Mouse (Mus musculus): ENCODE results near the gene Slc16a12.
"Not testable (repeated sequence)": the region's sequence is repeated elsewhere in the genome, so short reads cannot be mapped to it uniquely, and the experiment has no call there.

Gene Slc16a12

DNA sequence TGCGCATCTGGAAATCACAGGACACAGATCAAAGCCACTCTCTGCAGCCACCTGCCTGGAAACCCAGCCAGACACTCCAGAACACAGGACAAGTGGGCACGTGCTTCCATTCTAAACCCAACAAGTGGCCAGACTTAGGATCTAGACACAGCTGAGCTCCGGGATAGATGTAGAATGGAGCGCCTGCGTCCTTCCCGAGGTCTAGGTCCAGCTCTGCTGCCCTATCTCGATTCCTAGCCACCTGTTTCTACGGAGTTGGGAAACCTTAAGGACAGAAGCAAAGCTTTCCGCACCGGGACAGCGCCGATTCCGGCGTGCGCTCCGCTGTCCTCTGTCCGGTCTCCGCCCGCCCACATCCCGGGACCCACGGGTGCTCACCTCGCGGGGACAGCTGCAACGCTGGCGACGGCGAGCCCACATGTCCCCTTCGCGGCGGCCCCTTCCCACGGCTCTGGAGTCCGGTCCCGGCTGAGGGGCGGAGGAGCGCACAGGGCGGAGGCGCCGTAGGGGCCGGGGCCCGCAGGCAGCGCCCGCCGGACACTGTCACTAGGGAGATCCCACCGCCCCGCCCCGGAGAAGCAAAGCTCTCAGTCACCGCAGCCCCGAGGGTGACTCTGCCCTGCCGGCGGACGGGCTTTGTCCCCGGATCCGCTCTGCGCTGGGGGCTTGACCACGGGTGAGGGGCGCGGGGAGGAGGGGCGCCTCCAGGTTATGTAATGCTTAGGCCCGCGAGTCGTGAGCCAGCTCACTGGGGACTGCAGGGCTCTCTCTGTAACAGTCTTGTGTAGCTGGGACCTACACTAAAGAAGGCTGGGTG, at the start of gene Slc16a12:
Gene Slc16a12 (minus strand): TSS at position 602 of the 817 bp plus-strand sequence.
- DNase-seq (ENCODE audit: low spot score in 2 of 2), result peak; percentile 24 to 28

DNA sequence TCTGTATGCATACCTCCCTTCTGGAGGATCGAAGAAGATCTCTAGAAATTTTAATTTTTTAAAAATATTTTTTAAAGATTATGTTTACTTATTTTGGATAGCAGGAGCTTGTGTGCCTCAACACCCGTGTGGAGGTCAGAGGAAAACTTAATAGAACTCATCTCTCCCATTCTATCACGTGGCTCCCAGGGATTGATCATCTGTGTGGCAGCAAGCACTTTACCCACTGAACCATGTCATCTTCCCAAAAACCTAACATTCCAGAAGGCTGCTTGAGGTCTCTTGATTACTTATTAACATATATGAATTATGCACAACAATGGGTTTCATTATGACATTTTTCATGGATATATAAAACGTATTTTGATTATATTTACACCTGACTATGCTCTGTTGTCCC, 49.3 kb upstream of the Slc16a12 start:
- no peak for DNase-seq (ENCODE audit: low spot score in 2 of 2)

DNA sequence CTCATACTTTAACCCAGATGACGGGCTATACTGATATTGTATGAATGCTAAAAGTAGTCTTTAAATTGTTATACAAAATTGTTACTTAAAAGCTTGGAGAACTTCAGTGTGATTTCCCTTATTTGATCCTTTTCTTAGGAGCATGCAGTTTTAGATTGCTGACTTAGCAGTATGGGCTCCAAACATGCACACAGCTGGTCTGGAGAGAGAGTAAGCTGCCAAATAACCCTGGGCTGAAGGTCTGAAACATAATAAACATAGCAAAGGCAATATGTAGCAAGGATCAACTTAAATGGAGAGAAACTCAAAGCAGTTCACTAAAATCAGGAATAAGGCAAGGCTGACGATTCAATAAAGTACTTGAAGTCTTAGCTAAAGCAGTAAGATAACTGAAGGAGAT, 35.4 kb upstream of the Slc16a12 start:
- DNase-seq (ENCODE audit: low spot score in 2 of 2), result no peak

DNA sequence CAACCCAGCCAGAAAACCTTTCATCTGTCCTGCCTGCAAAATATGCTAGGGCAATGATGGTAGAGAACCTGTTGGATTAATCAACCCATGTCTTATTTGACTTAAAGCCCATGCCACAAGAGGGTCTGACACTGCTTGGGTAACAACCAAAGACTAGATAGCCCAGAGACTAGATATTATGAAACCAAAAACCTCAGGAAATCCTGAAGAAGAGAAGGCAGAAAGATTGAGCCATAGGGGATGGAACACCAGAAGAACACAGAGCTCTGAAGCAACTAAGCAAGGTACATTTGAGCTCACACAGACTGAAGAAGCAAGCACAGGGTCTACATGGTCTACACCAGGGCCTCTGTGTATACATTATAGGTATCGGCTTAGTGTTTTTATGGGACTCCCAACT, 31.9 kb upstream of the Slc16a12 start:
- no peak for DNase-seq (ENCODE audit: low spot score in 2 of 2)

DNA sequence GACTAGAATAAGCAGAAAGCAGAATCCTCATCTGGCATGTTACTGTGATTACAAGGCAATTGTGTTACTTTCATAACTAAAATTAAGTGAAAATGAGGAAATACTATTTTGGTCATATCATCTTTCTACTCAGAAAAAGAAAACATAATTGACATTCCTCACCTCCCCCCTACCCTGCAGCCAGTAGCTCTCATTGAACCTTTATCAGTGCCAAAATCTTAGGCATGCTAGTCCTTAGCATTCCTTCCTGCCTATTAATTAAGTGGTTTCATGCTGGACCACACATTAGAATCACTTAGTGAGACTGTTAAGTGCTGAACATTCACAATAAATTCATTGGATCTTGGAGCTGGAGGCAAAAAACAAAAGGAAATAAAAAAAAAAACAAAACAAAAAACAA, 31.0 kb upstream of the Slc16a12 start:
- DNase-seq (ENCODE audit: low spot score in 2 of 2), result no peak

DNA sequence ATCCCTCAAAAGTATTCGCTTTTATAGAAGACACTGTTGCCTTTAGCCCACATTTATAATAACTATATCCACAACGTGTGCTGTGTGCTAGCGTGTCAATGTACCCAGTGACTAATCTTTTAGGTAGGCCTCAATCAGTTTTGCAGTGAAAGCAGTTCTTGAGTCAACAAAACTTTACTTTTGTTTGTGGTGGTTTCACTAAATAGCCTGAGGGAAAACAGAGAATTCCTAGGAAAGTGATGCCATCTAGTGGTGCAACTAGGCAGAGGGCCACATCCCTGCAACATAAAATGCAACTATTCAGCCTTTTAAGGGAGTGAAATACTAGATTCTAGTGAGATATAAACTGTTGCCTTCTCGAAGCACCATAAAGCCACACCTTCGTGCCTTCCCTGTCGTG, 25.7 kb upstream of the Slc16a12 start:
- peak; percentile 54 to 65 for DNase-seq (ENCODE audit: low spot score in 2 of 2)

DNA sequence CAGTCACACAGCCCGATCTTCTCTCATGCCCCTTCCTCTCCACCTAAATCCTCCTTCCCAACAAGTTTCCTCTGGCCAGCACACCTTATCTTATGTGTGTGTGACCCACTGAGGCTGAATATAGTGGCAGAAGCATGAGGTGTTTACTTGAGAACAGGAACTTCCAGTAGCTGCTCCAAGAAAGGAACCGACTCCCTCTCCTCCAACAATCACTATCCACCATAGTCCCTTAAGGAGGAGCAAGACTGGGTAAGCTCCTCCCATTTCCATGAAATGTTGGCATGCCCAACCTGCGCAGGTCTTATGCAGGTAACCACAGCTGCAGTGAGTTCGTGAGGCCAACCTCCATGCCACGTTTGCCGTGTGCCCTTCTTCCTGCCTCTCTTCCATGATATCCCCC, 23.7 kb upstream of the Slc16a12 start:
- DNase-seq (ENCODE audit: low spot score in 2 of 2), result no peak

DNA sequence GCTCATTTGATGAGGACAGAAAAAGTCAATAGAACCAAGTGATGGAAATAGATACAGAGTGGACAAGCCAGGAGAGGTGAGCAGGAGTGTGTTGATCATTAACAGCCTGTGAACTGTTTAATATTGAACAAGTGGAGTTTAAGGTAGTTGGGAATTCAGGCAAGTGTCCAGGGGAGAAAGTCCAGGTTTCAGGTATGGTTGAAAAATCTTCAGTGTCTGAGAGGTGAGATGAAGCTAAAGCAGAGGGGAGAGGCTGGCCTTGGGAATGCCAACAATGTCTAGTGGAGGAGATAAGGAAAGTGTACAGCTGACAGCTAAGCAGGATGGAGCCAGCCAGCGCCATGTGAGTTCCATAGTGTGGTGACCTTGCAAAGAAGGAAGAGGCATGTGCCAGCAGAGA, 11.7 kb upstream of the Slc16a12 start:
- no peak for DNase-seq (ENCODE audit: low spot score in 2 of 2)

DNA sequence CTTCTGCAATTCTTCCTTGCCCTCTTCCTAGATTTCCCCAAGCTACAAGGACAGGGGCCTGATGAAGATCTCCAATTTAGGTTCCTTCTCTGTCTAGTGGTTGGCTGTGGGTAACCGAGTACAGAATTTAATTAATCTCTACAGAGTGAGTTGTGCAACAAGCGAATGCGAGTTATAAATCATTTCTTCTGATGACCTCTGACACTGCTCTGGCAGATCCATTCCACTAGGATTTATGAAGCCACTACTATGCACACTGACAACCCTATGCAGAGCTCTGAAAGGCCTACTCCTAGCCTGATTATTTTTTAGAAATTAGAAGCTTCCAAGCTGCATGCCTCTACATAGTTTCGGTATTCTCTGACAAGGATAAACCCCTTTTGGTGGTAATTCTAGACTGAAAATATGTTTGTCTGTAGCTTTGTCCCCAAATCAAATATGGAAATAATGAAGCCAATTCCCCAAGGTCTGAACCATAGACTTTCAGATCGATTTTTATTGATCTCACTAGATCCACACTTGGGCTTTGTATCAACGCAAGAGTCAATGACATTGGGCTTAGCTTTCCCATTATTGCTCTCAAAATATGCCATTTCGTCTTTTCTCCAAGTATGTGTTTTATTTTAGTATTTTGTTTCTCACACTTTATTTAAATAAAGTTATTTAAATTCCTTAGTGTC, 9.6 kb upstream of the Slc16a12 start:
- DNase-seq (ENCODE audit: low spot score in 2 of 2), result no peak

DNA sequence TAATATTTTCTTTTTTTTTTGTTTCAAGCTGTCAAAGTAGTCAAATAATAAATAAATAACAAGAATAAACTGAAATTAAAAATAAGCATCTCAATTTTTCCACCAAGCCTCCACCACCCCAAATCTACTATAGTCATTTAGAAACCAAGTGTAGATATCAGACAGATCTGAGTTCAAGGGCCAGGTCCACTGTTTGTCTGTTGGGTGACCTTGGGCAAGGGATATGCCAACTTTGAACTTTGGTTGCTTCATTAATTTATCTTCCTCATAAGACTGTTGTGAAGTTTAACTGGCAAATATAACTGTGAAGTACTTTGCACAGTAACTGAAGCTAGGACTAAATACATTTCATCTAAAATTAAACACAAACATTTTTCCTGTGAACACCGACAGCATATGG, 8.6 kb upstream of the Slc16a12 start:
- no peak for DNase-seq (ENCODE audit: low spot score in 2 of 2)

DNA sequence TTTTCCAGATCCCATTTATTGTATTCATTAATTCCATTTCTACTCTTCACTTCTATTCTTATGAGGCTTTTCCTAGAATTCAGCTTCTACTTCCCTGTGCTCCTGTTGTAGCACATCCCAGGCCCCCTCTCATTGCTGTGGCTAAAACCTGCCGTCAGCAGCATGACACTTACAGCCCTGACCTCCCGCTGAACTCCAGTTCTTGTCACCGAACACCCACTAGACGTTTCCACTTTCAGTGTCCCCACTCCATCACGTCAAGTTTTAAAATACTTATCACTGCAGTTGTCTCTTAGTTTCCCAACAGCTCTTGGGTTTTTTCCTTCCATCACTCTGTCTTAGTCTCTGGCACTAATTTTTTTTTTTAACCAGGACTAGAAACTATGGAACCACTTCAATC, 6.2 kb upstream of the Slc16a12 start:
- DNase-seq (ENCODE audit: low spot score in 2 of 2), result no peak

DNA sequence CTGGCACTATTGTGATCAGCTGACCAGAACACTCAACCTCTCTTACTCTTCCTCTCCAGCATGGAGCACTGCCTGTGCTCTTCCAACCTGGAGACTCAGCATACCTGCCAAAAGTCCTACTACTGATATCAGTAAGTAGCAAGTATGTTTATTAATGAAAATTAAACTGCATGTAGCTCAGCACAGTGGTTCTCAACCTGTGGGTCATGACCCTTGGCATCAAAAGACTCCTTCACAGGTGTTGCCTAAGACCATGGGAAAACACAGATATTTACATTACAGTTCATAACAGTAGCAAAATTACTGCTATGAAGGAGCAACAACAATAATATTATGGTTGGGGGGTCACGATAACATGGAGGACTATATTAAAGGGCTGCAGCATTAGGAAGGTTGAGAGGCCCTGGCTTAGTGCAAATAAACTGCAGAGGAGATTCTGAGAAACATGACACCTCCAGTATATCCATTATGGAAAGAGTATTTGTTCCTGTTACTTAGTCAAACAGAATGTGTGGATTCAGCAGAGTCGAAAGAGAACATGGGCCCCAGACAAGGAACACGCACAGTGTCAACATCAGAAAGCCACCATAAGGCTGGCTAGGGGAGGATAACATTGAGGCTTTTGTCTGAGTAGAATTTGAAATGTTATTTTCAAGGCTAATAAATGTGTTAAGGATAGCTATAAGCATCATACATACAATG, 5.5 kb upstream of the Slc16a12 start:
- no peak for DNase-seq (ENCODE audit: low spot score in 2 of 2)

DNA sequence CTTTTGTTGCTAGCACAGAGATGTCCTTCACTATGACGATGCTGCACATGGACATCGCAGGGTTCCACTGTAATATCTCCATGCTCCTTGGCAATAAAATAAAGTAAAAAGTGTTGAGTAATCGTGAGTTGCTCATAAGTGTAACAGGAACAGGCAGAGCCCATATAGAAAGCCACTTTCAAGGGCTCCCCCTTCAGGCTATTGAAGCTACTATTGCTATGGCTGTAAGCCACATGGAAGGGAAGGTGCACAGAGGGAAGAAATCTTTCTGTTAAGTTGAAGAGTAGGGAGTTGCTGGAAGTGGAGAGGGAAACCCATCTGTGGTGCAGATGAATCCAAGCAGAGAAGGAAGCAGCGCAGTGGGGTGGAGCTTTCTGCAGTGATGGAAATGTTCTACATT, 4.1 kb upstream of the Slc16a12 start:
- peak; percentile 36 to 46 for DNase-seq (ENCODE audit: low spot score in 2 of 2)

DNA sequence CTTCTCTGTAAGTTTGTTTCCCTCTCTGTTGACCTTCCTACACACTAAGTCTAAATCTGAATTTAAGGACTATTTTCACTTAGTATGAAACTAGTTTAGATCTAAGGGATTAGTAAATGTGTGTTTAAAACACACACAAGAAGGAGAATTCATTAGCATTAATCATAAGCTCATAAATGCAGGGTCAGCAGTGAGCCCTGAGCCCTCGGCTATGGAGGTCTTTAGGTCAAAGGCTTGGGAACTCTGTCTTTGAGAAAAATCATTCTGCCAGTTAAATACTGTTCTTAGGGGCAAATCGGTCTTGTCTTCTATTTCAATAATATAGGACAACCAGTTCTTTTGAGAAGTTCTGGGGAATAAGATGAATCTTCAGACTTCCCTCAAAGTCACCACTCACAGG, 1.9 kb upstream of the Slc16a12 start:
- DNase-seq (ENCODE audit: low spot score in 2 of 2), result no peak

DNA sequence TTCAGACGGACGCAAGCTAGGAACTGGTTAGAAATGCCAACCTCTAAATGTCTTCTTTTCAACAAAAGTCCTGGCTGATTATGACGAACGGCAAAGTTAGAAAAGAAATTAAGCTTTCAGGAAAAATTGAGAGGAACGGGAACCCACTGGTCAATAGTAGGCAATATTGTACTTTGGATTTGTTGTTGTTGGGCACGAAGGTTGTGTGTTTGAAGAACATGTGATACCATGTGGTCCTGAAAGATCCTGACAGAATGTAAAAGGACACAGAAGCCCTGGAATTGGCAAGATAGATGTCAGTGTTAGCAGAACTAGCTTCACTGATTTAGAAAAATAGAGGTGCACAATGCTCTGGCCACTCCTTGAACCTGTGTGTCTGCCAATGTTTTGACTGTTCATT, 880 bp upstream of the Slc16a12 start:
- not testable (repeated sequence) for DNase-seq (ENCODE audit: low spot score in 2 of 2)

DNA sequence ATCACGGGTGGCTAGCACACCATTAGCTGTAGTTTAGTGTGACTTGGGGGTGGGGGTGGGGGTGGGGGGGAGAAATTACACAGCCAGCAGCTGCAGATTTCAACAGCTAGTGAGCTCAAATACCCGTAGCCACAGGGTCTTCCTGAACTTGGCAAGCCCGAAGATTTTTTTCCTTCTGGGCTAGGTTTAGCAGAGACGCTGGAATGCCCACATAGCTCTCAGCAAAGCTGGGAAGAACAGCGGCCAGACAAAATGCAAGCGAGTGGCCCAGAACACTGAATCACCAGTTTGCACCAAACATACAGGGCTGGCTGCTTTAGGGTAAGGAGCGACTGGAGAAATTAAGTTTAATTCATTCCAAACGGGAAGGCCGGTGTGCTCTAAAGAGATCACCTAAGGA, 888 bp downstream of the Slc16a12 start:
- no peak for DNase-seq (ENCODE audit: low spot score in 2 of 2)

DNA sequence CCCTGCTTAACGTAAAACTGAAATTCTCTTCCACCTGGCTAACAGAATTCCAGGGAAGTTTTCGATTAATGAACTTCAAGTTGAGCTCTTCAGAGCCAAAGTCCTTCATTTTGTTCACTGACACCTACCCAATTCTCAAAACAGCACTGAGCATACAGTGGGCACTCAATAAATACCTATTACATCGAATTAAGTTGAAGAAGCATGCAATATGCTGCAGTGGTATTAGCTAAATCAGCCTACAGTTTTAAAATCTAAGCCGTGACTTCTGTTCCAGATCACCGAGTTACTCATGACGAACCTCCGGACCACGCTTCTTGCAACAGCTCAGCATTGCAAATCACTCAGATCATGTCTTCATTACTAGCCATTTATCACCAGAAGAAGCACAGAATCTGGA, 2.1 kb downstream of the Slc16a12 start:
- DNase-seq (ENCODE audit: low spot score in 2 of 2), result no peak

DNA sequence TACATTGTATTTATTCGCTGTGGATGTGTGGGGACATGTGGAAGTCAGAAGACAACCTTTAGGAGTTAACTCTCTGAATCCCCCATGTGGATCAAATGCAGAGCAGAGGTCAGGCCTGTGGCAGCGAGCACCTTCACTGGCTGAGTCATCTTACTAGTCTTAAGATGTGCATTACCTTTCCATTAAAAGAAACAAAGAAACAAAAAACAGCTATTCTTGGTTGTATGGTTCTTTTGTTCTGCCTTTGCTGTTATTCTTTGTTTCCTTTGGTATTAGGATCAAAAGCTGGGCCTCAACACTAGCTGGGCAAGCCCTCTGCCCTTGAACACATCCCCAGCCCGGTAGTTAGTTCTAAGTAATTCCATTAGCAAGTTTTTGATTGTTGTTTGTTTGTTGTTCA, 9.2 kb downstream of the Slc16a12 start:
- DNase-seq (ENCODE audit: low spot score in 2 of 2), result no peak

DNA sequence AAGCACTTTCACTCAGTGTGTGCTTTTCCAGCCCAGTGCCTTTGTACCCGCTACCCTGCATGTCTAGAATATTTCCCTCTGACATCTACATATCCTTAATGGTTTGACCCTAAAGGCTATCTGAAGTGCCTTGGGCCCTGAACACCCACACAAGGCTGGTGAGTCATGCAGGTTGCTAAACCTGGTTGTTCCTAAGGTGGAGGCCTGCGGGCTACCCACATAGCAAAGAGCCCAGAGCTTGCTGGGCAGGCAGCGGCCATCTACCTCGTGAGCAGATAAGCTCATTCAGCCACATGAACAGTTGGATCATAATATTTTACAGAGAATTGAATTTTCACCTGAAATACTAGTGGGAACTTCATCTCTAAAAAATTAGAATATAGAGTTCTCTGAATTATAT, 11.2 kb downstream of the Slc16a12 start:
- no peak for DNase-seq (ENCODE audit: low spot score in 2 of 2)

DNA sequence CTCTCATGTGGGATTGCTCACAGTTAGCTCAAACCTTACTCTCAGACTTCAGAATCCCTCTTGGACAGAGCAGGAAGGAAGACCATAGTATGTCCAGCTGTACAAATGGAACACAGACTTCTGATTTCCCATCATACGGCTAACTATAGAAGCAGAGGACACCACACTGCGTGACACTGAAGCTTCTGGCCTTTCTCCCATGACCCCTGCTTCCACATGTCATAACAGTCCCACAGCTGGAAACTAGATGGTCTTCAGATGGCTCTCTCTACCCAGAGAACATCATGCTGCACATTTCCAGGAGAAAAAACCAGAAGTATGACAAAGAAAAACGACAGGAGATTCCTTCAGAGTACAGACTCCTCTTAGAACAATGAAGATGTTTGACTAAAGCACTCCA, 14.1 kb downstream of the Slc16a12 start:
- DNase-seq (ENCODE audit: low spot score in 2 of 2), result no peak

DNA sequence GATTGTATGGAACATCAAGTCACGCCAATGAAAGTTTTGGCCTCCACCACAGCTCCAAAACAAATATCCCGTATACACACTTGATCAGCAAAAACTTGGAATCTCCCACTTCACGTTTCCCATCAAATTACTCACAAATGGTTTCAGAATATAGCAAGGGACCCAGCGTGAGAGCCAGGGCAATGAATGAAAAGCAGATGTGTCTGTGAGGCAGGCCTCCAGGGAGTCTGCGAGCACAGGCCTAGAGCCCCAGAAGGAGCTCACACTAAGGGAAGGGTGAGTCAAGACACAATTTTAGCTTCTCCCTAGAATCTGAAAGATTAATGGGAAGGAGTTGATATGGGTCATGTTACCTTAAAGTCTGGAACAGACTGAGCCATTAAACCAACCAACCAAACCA, 15.7 kb downstream of the Slc16a12 start:
- DNase-seq (ENCODE audit: low spot score in 2 of 2), result no peak

DNA sequence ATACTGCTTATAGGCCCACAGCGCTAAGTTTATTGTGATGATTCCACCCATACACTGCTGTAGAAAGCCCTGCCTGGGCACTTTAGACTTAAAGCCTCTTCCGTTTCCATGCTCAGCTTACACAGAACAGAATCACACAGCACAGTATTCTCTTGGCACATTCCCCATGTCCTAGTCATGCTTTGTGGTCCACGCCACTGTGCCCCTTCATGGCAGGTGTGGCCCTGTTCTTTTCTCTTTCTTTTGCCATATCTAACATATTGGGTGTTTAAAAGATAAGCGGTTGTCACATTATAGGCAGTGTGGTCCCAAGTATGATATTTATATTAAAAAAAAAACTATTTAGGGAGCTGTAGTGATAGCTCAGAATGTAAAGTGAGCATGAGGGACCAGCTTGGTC, 16.5 kb downstream of the Slc16a12 start:
- DNase-seq (ENCODE audit: low spot score in 2 of 2), result no peak

DNA sequence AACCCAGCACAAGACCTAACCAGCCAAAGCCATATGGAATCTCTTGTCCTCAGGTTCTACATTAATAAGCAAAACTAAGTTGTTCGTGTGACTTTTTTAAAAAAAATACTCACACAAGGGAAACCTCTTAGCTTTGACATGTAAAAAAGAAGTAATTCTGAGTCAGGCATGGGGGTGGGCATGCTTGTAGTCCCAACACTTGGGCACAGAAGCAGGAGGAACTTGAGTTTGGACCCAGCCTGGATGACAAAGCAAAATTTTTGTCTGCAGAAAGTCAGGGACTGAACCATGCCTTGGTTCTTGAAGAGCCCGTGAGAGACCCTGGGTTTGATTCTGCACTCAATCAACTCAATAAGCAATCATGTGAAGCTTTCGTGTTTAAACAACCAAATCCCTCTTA, 17.6 kb downstream of the Slc16a12 start:
- no peak for DNase-seq (ENCODE audit: low spot score in 2 of 2)

All from right cerebral cortex, postnatal 10 days (tissue).